Mouse (Mus musculus): Measurements from ENCODE around the gene Flot2.
A peak's percentile ranks its signal among the peaks of the same experiment; 100 is the strongest.
"Not testable (repeated sequence)": the region's sequence is repeated elsewhere in the genome, so short reads cannot be mapped to it uniquely, and the experiment has no call there.

Flot2 gene

GRCm38 (mm10) chr11:78037831-78038752 is at the start of gene Flot2:
Flot2 (plus strand) TSS chr11:78037931.
- peak; percentile 77 for DNase-seq (ENCODE audit: low read depth)

GRCm38 (mm10) chr11:77989071-77989690 is 48.5 kb upstream of the Flot2 start:
- DNase-seq (ENCODE audit: low read depth): peak; percentile 70

GRCm38 (mm10) chr11:77995556-77995955 is 42.2 kb upstream of the Flot2 start:
- no peak for DNase-seq (ENCODE audit: low read depth)

GRCm38 (mm10) chr11:78006446-78006845 is 31.3 kb upstream of the Flot2 start:
- no peak for DNase-seq (ENCODE audit: low read depth)

GRCm38 (mm10) chr11:78019676-78020075 is 18.1 kb upstream of the Flot2 start:
- peak; percentile 91 for DNase-seq (ENCODE audit: low read depth)

GRCm38 (mm10) chr11:78023607-78024006 is 14.1 kb upstream of the Flot2 start:
- DNase-seq (ENCODE audit: low read depth): peak; percentile 62

- no peak for DNase-seq (ENCODE audit: low read depth)
Measured at GRCm38 (mm10) chr11:78029240-78029639, 8.5 kb upstream of the Flot2 start.

- no peak for DNase-seq (ENCODE audit: low read depth)
Measured at GRCm38 (mm10) chr11:78030600-78030999, 7.1 kb upstream of the Flot2 start.

GRCm38 (mm10) chr11:78031389-78031788 is 6.3 kb upstream of the Flot2 start:
- no peak for DNase-seq (ENCODE audit: low read depth)

GRCm38 (mm10) chr11:78031947-78032808 is 5.6 kb upstream of the Flot2 start, which contains the start of gene Dhrs13:
Dhrs13 (plus strand) TSS chr11:78032280.
- DNase-seq (ENCODE audit: low read depth): peak; percentile 98

GRCm38 (mm10) chr11:78032809-78033195 is 4.9 kb upstream of the Flot2 start:
- peak; percentile 12 for DNase-seq (ENCODE audit: low read depth)

GRCm38 (mm10) chr11:78033931-78034617 is 3.7 kb upstream of the Flot2 start:
- no peak for DNase-seq (ENCODE audit: low read depth)

- DNase-seq (ENCODE audit: low read depth): no peak
Measured at GRCm38 (mm10) chr11:78036791-78037190, 940 bp upstream of the Flot2 start.

GRCm38 (mm10) chr11:78040878-78041277 is 3.1 kb downstream of the Flot2 start:
- peak; percentile 13 for DNase-seq (ENCODE audit: low read depth)

GRCm38 (mm10) chr11:78042290-78042870 is 4.6 kb downstream of the Flot2 start:
- DNase-seq (ENCODE audit: low read depth): not testable (repeated sequence)

- peak; percentile 53 for DNase-seq (ENCODE audit: low read depth)
Measured at GRCm38 (mm10) chr11:78044758-78045251, 7.1 kb downstream of the Flot2 start.

- DNase-seq (ENCODE audit: low read depth): not testable (repeated sequence)
Measured at GRCm38 (mm10) chr11:78048637-78049036, 10.9 kb downstream of the Flot2 start.

GRCm38 (mm10) chr11:78053078-78053477 is 15.3 kb downstream of the Flot2 start:
- DNase-seq (ENCODE audit: low read depth): no peak

GRCm38 (mm10) chr11:78056946-78057345 is 19.2 kb downstream of the Flot2 start:
- no peak for DNase-seq (ENCODE audit: low read depth)

GRCm38 (mm10) chr11:78059833-78060757 is 22.4 kb downstream of the Flot2 start:
- peak; percentile 89 for DNase-seq (ENCODE audit: low read depth)

Measured in NIH3T3 (cell line).